Mouse (Mus musculus) frontal cortex, postnatal 25 days (tissue): Measurements from ENCODE around the gene Gnai1.

ENCODE experiments used
- DNase-seq, 2 experiments: peaks; one replicate each; pipeline ENCODE4 v3.0.0; 2022; ENCODE audit warnings: low spot score in 2 of 2

The Gnai1 gene

GRCm38 (mm10) chr5:18288079-18288478 is 72.1 kb downstream of the Gnai1 start:
- DNase-seq: no peak

DNA sequence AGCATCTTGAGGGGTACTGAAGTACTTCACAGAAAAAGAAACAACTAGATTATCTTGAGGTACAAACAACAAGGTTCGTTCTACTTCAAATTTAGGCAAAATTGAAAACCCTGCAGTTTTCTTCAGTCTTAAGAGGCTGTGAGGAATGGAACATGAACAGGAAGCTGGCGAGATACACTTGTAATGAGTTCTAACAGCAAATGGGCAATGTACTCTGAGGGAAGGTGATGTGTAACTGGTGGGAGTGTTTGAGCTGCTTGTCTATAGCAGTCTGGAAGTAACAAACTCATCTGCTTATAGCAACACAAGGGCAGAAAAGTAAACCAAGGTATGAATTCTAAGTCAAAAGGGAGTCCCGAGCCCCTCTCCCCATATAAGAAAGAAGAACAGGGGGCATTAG is 78.1 kb downstream of the Gnai1 start:
- DNase-seq: no peak

- no peak for DNase-seq
These were observed 85.7 kb downstream of the Gnai1 start for GRCm38 (mm10) chr5:18274352-18274940.

GRCm38 (mm10) chr5:18273291-18274284 is 86.6 kb downstream of the Gnai1 start:
- no peak for DNase-seq

- no peak for DNase-seq
These were observed 109.7 kb downstream of the Gnai1 start for GRCm38 (mm10) chr5:18250379-18251017.

DNA sequence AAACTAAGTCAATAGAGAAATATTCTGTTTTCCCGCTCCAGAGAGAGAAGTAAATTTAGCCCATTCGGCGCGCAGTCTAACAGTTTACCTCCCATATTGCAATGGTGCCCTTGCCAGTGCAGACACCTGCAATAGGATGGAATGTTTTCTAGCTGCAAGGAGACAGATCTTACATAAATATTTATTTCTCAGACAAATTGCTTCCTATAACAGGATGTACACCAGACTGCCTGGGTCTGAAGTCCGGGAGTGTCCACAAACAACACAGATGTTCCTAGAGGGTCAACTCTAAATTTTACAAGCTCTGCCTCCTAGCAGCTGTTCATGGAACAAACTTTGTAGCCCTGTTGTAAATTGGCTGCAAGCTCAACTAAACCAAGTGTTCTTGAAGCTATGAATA is 111.0 kb downstream of the Gnai1 start:
- DNase-seq: no peak

DNA sequence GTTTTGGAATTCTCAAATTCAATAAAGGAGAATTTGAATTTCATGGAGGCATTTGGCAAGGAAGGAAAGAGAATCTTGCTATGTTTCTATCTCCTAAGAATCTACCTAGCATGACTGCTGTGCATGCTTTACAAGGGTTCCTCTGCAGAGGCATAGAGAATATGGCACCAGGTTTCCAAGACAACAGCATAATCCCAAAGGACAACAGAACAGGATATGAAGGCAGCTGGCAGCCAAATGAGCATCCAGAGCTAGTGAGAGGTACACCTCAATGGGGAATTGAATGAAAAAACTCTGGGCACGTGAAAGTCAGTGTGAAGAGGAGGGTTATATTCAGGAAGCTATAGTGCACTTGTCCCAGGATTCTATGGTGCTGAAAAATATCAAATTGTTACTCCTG is 130.8 kb downstream of the Gnai1 start:
- no peak for DNase-seq

DNA sequence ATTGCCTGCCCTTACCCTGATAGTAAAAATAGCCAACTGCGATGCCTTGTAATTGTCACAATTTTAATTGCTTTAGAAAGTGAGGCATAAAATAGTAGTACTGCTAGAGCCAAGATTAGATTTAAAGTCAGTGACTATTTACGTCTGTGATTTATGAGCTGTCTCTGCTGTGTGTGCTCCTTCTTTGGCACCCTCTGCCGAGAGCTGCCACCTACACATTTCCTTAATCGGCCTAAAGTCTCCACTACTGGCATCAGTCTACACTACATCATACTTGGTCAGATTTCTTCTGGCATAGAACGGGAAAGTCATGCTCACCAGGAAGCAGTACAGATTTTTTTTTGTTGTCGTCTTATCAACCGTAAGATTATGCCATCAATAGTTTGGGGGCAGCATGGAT is 131.3 kb downstream of the Gnai1 start:
- no peak for DNase-seq

GRCm38 (mm10) chr5:18220873-18221272 is 139.3 kb downstream of the Gnai1 start:
- DNase-seq: no peak

- no peak for DNase-seq
These were observed 141.9 kb downstream of the Gnai1 start for GRCm38 (mm10) chr5:18218292-18218691.

DNA sequence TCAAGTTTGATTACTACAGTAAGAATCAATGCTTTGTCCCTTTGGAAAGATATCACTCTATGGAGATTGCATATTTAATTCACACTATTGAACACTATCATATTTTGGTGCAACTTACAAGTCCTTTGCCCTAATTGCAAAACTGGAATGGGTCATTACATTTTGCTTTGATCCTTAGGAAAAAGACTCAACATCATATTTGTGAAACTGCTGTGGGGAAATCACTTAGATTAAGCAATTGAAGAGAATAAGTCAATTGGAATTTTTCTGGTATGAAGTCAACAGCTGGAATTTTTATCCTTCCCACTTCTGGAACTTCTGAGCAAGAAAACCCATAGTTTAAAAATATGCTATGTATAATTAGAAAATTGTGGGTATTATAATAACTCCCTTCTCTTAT is 142.3 kb downstream of the Gnai1 start:
- no peak for DNase-seq
